Mouse (Mus musculus): ENCODE results near the gene Src. TPM values are rescaled to one million over a fixed set of nuclear protein-coding genes. Genes with fewer than 3 reads are reported as not detected.
"Not testable (repeated sequence)": the region's sequence is repeated elsewhere in the genome, so short reads cannot be mapped to it uniquely, and the experiment has no call there.

Gene Src
- polyA plus RNA-seq, 1 experiment from 2014 or later, result 16.4 TPM

- Histone ChIP-seq H3K27me3 (replicated peaks; ENCODE audit: insufficient read depth, low read length) (no peaks in the 10 kb centered on the region), H3K4me2 (replicated peaks; ENCODE audit: low read depth, low read length) (no peak overlapping the region), H3K9me3 (ENCODE audit: low read length) (no peaks in the 10 kb centered on the region), H3K4me3 (ENCODE audit: low read depth, low read length) (no peak overlapping the region), H3K4me1 (ENCODE audit: insufficient read depth, low read depth, low read length) (no peaks in the 10 kb centered on the region), H3K9ac (replicated peaks; ENCODE audit: low read depth) (no peak overlapping the region), H3K36me3 (ENCODE audit: insufficient read depth, low read length) (no peaks in the 10 kb centered on the region), H3K27ac (ENCODE audit: low read length) (no peak overlapping the region)
- TF ChIP-seq CTCF (IDR thresholded peaks at IDR 0.05) (no peak), EP300 (IDR thresholded peaks at IDR 0.05) (no peak)
- ATAC-seq (no peak), DNase-seq (ENCODE audit: low spot score) (no peak)
- 62% methylated on average over 12 of the region's 12 CpGs for WGBS
These were observed 64.5 kb downstream of the Src start for GRCm38 (mm10) chr2:157482729-157483128.

- not testable (repeated sequence) for H3K4me2 ChIP-seq (replicated peaks; ENCODE audit: low read depth, low read length); DNase-seq (ENCODE audit: low spot score); ATAC-seq
These were observed 68.3 kb downstream of the Src start for GRCm38 (mm10) chr2:157486559-157486958.

GRCm38 (mm10) chr2:157486981-157487656, 68.9 kb downstream of the Src start:
- Histone ChIP-seq H3K4me3 (ENCODE audit: low read depth, low read length) (no peak overlapping the region), H3K36me3 (ENCODE audit: insufficient read depth, low read length) (no peaks in the 10 kb centered on the region), H3K27me3 (replicated peaks; ENCODE audit: insufficient read depth, low read length) (no peaks in the 10 kb centered on the region), H3K27ac (ENCODE audit: low read length) (no peak overlapping the region), H3K4me1 (ENCODE audit: insufficient read depth, low read depth, low read length) (no peaks in the 10 kb centered on the region), H3K4me2 (replicated peaks; ENCODE audit: low read depth, low read length) (no peak overlapping the region), H3K9ac (replicated peaks; ENCODE audit: low read depth) (no peak overlapping the region), H3K9me3 (ENCODE audit: low read length) (no peaks in the 10 kb centered on the region)
- no peak for ATAC-seq
- no peak for DNase-seq (ENCODE audit: low spot score)
- TF ChIP-seq EP300 (IDR thresholded peaks at IDR 0.05) (no peak), CTCF (IDR thresholded peaks at IDR 0.05) (no peak)
- WGBS, result 55% methylated on average over 7 of the region's 7 CpGs

More at GRCm38 (mm10) chr2:157486559-157486958, 68.3 kb downstream of the Src start:
- H3K27me3 ChIP-seq (replicated peaks; ENCODE audit: insufficient read depth, low read length); H3K27ac ChIP-seq (ENCODE audit: low read length); H3K4me1 ChIP-seq (ENCODE audit: insufficient read depth, low read depth, low read length); H3K9me3 ChIP-seq (ENCODE audit: low read length); H3K9ac ChIP-seq (replicated peaks; ENCODE audit: low read depth); H3K36me3 ChIP-seq (ENCODE audit: insufficient read depth, low read length); H3K4me3 ChIP-seq (ENCODE audit: low read depth, low read length): not testable (repeated sequence)
- 84% methylated on average over 4 of the region's 5 CpGs for WGBS

GRCm38 (mm10) chr2:157487733-157488175, 69.5 kb downstream of the Src start:
- no peak for DNase-seq (ENCODE audit: low spot score)
- no peak overlapping the region for H3K27ac ChIP-seq (ENCODE audit: low read length)
- no peak overlapping the region for H3K9ac ChIP-seq (replicated peaks; ENCODE audit: low read depth)
- no peak for ATAC-seq
- TF ChIP-seq EP300 (IDR thresholded peaks at IDR 0.05) (no peak), CTCF (IDR thresholded peaks at IDR 0.05) (no peak)
- no peak overlapping the region for H3K4me3 ChIP-seq (ENCODE audit: low read depth, low read length)
- 15% methylated on average over 12 of the region's 12 CpGs for WGBS
- H3K27me3 ChIP-seq (replicated peaks; ENCODE audit: insufficient read depth, low read length), result no peaks in the 10 kb centered on the region
- no peak overlapping the region for H3K4me2 ChIP-seq (replicated peaks; ENCODE audit: low read depth, low read length)
- no peaks in the 10 kb centered on the region for H3K9me3 ChIP-seq (ENCODE audit: low read length)
- H3K36me3 ChIP-seq (ENCODE audit: insufficient read depth, low read length), result no peaks in the 10 kb centered on the region
- H3K4me1 ChIP-seq (ENCODE audit: insufficient read depth, low read depth, low read length), result no peaks in the 10 kb centered on the region

GRCm38 (mm10) chr2:157493240-157493639, 75.0 kb downstream of the Src start:
- Histone ChIP-seq H3K4me1 (ENCODE audit: insufficient read depth, low read depth, low read length) (no peaks in the 10 kb centered on the region), H3K27me3 (replicated peaks; ENCODE audit: insufficient read depth, low read length) (no peaks in the 10 kb centered on the region), H3K4me3 (ENCODE audit: low read depth, low read length) (no peak overlapping the region), H3K36me3 (ENCODE audit: insufficient read depth, low read length) (no peaks in the 10 kb centered on the region), H3K4me2 (replicated peaks; ENCODE audit: low read depth, low read length) (no peak overlapping the region), H3K9ac (replicated peaks; ENCODE audit: low read depth) (no peak overlapping the region), H3K27ac (ENCODE audit: low read length) (no peak overlapping the region), H3K9me3 (ENCODE audit: low read length) (no peaks in the 10 kb centered on the region)
- DNase-seq (ENCODE audit: low spot score) (no peak), ATAC-seq (no peak)
- TF ChIP-seq EP300 (IDR thresholded peaks at IDR 0.05) (no peak), CTCF (IDR thresholded peaks at IDR 0.05) (no peak)
- 60% methylated on average over 3 of the region's 3 CpGs for WGBS

GRCm38 (mm10) chr2:157498529-157498928, 80.3 kb downstream of the Src start:
- no peaks in the 10 kb centered on the region for H3K9me3 ChIP-seq (ENCODE audit: low read length)
- no peak overlapping the region for H3K9ac ChIP-seq (replicated peaks; ENCODE audit: low read depth)
- no peaks in the 10 kb centered on the region for H3K36me3 ChIP-seq (ENCODE audit: insufficient read depth, low read length)
- no peak overlapping the region for H3K4me3 ChIP-seq (ENCODE audit: low read depth, low read length)
- no peak overlapping the region for H3K4me2 ChIP-seq (replicated peaks; ENCODE audit: low read depth, low read length)
- no peak for DNase-seq (ENCODE audit: low spot score)
- no peak for TF ChIP-seq EP300 (IDR thresholded peaks at IDR 0.05)
- no peak for TF ChIP-seq CTCF (IDR thresholded peaks at IDR 0.05)
- no peak overlapping the region for H3K27ac ChIP-seq (ENCODE audit: low read length)
- 43% methylated on average over 4 of the region's 4 CpGs for WGBS
- no peaks in the 10 kb centered on the region for H3K4me1 ChIP-seq (ENCODE audit: insufficient read depth, low read depth, low read length)
- H3K27me3 ChIP-seq (replicated peaks; ENCODE audit: insufficient read depth, low read length), result no peaks in the 10 kb centered on the region
- no peak for ATAC-seq
